Mouse (Mus musculus) spleen, postnatal 0 days (tissue): Measurements from ENCODE around the gene Klhdc4. TPM values are rescaled to one million over a fixed set of nuclear protein-coding genes. Genes with fewer than 3 reads are reported as not detected.

Experiments
- polyA plus RNA-seq: library from polyadenylated mRNA; unstranded; fragments of >200 nt; fragmentation: Nextera tagmentation; extraction: Ambion mirVana; gene quantifications from 2 replicates; pipeline ENCODE4 v1.2.1, GENCODE M21; 2015

Gene Klhdc4
- polyA plus RNA-seq = 18.8 and 19.2 TPM in 2 replicates

GRCm38 (mm10) chr8:121829048-121829776 lies at the start of gene Klhdc4:
Gene Klhdc4, minus strand, starts transcription at chr8:121829569.

Other genes starting within 250 kb of the Klhdc4 start
- gene Map1lc3b, start 239.2 kb downstream of the Klhdc4 start, polyA plus RNA-seq = 226 and 239 TPM in 2 replicates
- 3.6 and 3.7 TPM in 2 replicates for gene Zcchc14, start 176.7 kb downstream of the Klhdc4 start, polyA plus RNA-seq
- 0.34 and 0.52 TPM in 2 replicates for gene Jph3, start 99.9 kb downstream of the Klhdc4 start, polyA plus RNA-seq
- 28.1 and 29.0 TPM in 2 replicates for gene Slc7a5, start 78.1 kb upstream of the Klhdc4 start, polyA plus RNA-seq
- 0.22 TPM in 1 of 2 replicates, not detected in the other for gene Car5a, start 115.3 kb upstream of the Klhdc4 start, polyA plus RNA-seq
- 16.1 and 18.2 TPM in 2 replicates for gene Banp, start 120.2 kb upstream of the Klhdc4 start, polyA plus RNA-seq